Mouse (Mus musculus) erythroid progenitor cell, adult 5-6 weeks (primary cell): Measurements from ENCODE around the gene BC051142. TPM values are rescaled to one million over a fixed set of nuclear protein-coding genes. Genes with fewer than 3 reads are reported as not detected.

Experiments
- ATAC-seq: replicated peaks from 2 replicates; pipeline ENCODE4 v1.8.0; 2016; ENCODE audit warnings: moderate number of reproducible peaks, mild to moderate bottlenecking, moderate TSS enrichment, inconsistent platforms; ENCODE audit not compliant: poor library complexity, low FRiP score, severe bottlenecking
- total RNA-seq, 2 experiments: library from RNA; stranded (forward) in 1 of 2; stranded (reverse) in 1 of 2; fragments of 150-400 nt in 1 of 2; fragments of 186-747, 209-891 nt in 1 of 2; gene quantifications; 2 replicates each; pipeline versions ENCODE4 v1.2.3 to v1.2.4; 2015 to 2017; ENCODE audit warnings: low replicate concordance in 2 of 2

BC051142 gene
- not detected in 2 replicates for total RNA-seq (2015; ENCODE audit: low replicate concordance)
- not detected in 2 replicates for total RNA-seq (2017; ENCODE audit: low replicate concordance)

DNA sequence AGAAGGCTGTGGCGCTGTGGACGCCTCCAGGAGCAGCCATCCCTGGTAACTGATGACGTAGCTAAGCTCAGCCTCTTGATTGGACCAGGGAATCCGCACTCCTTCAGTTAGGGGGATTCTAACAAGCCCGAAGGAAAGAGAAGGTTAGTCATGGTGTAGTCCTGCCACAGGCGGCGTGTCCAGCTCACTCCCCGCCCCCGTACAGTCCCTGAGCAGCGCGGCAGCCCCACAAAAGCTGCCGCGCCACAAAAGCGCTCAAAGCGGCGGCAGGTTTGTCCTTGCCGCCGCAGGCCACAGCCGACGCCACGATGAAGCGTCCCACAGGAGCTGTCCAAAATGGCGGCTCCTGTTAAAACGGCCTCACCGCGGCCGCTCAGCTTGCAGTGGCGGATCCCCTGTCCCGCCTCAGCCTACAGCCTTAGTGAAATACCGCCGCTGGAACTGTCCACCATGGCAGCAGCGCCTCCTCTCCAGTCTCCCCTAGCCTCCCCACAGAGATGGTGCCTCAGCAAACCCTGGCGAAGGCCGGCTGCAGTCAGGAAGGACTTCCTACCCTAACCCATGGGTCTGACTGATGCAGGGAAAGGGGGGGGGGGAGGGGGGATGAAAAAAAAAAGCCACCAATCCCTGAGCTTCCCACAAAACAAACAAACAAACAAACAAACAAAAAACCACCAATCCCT, at the start of gene BC051142:
TSS of gene BC051142 (plus strand) at position 110 of the 683 bp plus-strand sequence.
- no peak for ATAC-seq

DNA sequence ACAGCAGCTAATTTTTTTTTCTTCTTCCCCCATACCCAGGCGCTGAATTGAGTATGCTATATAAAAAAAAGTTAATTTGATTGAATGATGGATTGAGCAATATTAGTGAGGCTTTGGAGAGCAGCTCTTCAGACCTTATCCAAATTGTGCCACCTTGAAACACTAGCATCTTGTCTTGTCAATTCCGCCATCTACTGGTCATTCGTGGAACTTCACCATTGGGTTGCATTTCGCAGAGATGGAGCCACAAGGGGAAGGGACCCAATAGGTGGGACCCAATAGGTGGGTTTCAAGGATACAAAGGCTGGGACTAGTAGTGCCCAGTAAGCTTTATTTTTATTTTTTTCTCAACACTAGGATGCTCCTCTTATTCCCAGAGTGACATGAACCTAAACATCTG, 49.2 kb upstream of the BC051142 start:
- peak; percentile 67 for ATAC-seq

DNA sequence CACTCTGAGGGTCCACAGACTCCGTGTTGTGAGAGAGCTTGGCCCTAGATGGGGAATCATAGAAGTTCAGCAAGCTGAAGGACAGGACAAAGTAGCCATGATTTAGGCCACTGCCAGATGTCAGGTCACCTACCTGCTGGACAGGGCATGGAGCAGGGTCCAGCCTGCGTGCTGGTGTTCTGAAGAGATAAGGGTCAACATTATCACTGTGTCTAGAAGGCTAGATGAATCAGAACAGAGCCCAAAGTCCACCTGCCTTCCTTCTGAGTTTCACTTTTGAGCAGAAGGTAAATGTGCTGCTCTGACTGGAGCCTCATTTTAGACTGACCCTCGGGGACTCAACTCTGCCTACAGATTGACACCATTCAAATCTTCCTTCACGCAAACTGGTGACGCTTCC, 44.1 kb upstream of the BC051142 start, which contains the start of gene Btnl2:
TSS of gene Btnl2 (plus strand) at position 284 of the 400 bp plus-strand sequence.
- ATAC-seq: no peak

DNA sequence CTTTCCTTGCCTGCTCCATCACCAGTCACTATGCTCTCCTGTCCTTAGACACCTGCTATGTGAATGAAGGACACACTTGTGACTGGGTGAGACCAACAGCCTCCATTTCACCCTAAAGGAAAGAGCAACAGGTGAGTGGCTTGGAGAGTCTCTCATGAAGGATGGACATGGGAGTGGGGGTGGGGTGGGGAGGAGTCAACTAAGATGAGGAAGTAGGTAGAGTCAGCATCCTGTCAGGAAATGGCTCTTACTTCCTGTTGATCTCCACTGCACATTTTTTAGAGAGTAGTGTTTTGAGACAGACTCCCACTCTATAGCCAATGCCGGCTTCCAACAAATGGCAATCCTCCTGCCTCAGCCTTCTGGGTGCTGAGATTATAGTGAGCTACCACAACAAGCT, 43.7 kb upstream of the BC051142 start:
- no peak for ATAC-seq

DNA sequence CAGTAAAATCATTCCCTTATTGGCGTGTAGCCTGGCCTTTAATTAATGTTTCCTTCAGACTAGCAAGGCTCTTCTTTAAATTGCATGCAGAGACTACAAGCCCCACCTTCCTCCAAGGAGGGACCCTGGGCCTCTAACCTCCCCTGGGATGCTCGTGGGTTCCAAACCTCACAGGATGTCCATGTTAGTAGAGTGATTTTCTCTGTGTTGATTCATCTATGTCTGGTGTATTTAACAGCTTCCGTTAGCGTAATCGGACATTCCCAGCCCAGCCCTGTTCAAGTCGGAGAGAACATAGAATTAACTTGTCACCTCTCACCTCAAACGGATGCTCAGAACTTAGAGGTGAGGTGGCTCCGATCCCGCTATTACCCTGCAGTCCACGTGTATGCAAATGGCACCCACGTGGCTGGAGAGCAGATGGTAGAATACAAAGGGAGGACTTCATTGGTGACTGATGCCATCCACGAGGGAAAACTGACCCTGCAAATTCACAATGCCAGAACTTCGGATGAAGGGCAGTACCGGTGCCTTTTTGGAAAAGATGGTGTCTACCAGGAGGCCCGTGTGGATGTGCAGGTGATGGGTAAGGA, 35.6 kb upstream of the BC051142 start:
- no peak for ATAC-seq

DNA sequence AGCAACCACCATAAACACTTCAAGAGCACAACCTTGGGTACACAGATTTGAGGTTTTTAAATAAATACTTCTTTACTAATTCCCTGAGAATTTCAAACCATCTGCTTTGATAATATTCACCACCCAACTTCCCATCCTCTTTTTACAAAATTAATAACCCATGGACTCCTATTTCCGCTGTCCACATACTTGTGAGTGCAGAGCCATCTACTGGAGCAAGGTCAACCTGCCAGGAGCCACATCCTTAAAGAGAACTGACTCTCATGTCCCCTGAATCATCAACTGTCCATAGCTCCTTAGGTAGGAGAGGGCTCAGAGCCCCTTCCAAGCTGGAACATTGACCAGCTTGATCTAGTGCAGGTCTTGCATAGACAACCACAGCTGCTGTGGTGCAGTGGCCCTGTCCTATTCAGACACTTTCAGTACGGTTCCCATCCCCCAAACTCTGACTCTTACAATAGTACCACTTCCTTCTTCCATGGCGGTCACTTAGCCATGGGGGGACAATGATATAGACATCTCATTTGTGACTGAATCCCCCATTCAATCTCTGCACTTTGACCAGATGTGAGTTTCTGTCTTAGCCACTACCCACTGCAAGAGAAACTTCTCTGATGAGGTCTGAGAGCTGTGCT, 34.8 kb upstream of the BC051142 start:
- no peak for ATAC-seq

DNA sequence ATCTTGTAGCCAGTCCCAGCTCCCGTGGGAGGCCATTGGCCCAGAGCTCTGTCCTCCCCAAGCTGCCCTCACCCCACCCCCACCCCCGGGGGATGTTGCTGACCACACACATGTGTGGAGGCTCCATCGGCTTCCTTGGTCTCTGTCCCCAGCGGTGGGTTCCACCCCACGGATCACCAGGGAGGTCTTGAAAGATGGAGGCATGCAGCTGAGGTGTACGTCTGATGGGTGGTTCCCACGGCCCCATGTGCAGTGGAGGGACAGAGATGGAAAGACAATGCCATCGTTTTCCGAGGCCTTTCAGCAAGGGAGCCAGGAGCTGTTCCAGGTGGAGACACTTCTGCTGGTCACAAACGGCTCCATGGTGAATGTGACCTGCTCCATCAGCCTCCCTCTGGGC, 33.6 kb upstream of the BC051142 start:
- no peak for ATAC-seq

DNA sequence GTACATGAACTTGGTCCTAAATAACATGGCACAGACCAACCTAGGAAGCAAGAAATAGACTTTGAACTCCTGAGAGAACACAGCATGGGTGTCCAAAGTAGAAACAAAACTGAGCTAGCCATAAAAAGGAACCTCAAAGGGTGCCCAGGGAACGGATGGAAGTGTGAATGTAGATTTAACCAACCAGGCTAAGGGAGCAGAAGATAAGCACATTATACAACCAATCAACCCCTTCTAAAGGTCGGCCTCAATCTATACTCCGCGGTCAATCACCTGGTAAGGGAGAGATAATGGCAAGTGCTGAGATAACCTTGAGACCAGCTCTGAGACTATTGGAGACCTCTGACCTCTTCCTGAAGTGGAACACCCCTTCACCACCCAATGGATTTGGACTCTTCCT, 28.1 kb upstream of the BC051142 start:
- no peak for ATAC-seq

DNA sequence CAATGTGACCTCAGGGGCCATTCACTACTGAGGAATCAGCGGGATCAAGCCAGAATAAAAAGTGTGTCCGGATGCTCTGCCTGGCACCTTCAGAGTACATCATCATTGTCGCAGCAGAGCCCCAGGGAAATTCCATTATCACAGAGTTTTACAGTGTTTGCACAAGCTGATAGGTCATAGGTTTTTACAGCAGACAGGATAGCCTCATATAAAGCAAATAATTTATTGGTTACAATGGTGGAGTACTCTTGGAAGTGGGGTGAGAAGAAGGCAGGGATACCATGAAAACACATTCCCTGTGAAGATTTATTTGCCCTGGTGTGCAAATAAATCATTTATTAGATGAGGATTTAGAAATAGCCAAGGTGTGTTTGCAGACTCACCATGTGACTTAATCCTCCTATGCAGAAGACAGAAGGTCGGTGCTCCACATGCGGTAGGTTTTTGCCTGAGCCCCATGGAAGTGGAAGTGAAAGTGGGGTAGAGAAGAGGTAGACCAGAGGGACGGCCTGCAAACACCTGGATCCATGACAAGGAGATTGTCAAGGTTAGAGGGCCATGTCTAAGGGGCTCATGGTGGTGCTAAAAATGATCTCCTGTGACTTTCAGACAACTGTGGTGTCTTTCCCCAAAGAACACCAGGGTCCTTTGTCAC, 25.4 kb upstream of the BC051142 start:
- ATAC-seq: no peak

DNA sequence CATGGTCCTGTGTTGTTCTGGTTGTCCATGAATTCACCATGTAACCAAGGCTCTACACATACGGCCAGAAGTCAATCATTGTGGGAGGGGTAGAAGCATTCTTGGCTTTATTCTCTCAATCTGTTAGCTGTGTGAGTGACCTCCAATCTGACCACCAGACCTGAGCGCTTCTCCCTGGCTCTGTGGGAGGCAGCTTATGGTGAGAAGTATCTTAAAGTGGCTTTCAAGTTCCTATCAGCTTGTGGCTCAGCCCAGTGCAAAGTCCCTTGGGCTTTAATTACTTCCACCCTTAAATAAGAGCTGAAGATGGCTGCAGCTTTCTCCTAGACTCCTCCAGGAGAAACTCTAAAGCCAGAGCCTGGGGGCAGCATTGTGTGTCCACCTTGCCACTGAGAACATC, 21.8 kb upstream of the BC051142 start, which contains the start of gene Btnl1:
TSS of gene Btnl1 (plus strand) at position 286 of the 400 bp plus-strand sequence.
- ATAC-seq: no peak

DNA sequence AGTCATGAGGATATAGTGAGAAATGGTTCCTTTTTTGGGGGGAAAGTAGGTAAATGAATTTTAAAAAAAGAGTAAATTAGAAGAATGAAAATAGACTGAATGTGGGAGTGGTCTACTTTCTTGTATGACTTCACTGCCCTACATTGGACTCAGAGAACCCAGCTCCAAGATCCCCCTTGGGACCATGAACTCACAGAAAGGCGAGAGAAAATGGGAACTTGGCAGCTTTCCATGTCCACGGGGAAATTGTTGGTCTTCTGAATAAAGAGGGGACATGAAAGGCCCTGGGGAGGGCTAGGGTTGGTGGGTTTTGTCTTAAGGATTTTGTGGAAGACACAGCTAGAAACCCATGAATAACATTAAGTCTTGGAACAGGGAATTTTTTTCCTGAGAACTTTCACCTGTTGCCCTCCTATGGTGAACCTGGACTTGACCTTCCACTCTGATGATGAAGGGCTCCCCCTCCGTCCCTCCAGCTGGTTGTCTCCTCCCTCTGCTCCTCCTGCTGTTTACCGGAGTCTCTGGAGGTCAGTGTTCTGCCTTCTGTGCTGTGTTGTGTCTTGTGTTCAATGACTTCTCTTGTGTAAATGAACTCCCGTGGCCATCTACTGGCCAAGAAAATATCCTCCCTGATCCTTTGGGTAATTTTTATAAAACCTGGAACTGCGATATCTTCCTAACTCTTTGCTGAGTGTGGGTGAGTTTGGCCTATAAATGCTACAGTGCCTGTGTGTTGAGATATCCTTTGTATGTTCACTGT, 21.0 kb upstream of the BC051142 start:
- ATAC-seq: no peak

DNA sequence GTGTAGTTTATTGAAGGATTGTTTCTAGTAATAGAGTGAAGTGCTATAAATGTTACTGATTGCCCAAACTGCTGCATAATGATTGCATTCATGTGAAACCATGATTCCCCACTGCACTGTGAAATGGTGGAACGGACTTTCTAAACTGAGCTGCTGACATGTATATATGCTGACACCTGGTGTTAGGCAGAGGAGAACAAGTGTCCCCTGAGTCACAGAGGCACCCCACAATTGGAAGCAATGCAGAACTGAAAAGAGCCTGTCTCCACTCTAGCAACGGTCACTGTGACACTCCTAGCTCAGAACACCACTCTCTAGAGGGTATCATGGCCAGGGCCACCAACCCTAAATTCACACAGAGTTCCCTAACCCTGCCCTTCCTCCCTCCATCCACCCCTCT, 19.9 kb upstream of the BC051142 start:
- no peak for ATAC-seq

DNA sequence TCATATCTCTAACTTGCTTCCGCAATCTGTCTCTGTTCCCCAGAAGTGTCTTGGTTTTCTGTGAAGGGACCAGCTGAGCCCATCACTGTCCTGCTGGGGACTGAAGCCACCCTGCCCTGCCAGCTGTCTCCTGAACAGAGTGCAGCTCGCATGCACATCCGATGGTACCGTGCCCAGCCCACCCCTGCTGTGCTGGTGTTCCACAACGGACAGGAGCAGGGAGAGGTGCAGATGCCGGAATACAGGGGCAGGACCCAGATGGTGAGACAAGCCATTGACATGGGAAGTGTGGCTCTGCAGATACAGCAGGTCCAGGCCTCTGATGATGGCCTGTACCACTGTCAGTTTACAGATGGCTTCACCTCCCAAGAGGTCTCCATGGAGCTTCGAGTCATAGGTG, 19.2 kb upstream of the BC051142 start:
- no peak for ATAC-seq

DNA sequence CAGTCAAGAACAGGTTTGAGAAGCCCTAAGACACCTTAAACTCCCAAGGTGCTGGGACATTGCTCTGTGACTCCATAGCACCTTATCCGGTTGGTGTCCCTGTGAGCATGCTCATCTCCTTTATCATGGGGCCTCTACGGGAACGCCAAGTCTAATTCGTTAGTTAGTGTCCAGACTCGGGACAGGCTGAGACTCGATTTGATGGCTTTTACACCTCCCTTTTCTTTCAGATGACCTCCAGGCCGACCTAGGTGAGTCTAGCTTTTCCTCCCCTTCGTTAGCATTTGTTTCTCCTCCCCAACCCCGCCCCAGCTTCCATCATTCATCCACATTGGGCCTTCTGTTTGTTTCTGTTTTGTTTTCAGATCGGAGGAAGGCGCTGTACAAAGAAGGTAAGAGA, 16.7 kb upstream of the BC051142 start:
- ATAC-seq: no peak

DNA sequence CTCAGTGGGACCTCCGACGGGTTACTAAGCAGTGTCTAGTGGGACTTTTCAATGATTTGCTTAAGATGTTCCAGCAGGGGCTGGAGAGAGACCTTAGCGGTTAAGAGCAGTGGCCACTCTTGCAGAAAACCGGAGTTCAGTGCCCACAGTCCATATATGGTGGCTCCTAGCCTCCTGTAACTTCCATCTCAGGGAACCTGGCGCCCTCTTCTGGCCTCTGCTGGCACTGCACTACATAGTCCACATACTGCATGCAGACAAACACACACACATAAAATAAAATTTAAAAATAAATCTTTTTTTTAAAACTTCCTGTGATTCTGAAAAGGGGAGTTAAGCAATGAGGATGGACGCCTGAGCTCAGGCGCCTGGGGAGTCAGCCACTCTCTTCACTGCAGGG, 15.4 kb upstream of the BC051142 start:
- ATAC-seq: 0 out of 2 replicates have a peak, but pooled peaks have one; percentile 52

DNA sequence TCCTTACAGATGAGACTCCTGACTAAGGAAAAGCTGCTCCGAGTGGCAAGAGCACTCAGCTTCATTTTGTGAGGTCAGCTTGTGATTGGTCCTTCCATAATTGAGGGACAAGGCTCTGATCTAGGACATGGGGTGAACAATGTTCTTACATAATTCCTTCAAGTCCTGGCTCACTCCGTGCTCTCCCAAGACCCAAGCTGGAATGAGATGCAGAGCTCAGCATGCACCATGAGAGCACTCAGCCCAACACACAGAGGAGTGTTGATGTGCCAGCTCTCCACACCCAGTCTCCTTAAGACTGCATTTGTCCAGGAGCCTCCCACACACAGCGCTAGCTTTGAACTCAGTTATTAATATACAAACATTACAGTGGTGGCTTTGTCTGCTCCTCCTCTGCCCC, 13.9 kb upstream of the BC051142 start:
- ATAC-seq: no peak

DNA sequence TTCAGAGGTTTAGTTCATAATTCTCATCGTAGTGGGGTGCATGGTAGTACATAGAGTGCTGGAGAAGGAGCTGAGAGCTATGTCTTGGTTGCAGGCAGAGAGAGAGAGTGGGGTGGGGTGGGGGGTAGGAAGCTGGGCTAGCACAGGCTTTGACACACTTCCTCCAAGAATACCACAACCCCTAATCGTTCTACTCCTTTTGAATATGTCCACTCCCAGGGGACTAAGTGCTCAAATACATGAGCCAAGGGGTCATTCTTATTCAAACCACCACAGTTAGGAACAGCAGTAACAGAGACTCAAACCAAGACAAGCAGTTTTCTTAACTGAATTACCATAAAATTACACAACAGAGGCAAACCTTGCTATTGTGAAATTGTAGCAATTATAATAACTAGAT, 12.0 kb upstream of the BC051142 start:
- no peak for ATAC-seq

DNA sequence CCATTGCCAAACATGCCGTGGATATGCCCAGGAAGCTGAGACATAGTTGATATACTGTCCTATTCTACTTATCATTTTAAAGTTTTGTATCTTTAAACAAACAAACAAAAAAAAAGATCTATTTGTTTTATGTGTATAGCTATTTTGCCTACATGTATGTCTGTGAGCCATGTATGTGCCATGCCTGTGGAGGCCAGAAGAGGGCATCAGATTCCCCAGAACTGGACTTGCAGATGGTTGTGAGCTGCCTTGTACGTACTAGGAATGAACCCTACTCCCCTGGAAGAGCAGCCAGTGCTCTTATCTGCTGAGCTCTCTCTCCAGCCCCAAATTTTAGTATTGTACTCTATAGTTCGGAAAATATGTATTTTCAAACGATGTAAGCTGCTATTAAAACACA, 10.1 kb upstream of the BC051142 start:
- ATAC-seq: no peak

DNA sequence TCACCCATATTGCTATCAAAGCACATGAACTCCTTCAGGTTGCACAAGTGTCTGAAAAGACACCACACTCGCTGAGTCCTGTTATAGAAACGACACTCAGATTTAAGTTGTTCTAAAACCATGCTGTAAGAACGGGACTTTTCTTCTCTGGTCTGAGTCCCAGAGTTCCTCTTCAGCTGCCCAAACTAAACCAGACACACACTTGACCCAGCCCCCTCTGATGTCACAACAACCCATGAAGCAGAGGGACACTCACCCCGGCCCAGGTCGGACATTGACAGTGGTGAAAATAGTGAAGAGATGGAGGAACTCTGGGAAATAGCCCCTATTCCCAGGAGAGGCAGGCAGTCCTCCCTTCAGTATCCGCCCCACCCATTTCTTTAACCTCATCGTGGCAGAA, 7.1 kb upstream of the BC051142 start:
- ATAC-seq: 0 out of 2 replicates have a peak, but pooled peaks have one; percentile 14

DNA sequence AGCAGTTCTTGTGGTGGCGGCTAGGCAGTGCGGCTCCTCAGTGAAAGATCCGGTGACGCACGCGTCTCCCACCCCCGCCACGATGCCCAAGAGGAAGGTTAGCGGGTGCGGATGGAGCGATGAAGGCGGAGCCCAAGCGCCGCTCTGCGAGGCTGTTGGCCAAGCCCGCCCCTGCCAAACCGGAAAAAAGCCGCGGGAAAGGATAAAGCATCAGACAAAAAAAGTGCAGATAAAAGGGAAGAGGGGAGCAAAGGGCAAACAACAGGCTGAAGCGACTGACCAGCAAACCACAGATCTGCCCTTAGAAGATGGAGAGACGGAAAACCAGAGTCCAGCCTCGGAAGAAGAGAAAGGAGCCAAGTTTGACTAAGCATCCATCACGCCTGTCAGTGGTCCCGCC, 6.3 kb upstream of the BC051142 start:
- no peak for ATAC-seq
